Mouse (Mus musculus): ENCODE measurements around the gene Slc22a12.

Slc22a12 gene

GRCm38 (mm10) chr19:6544712-6545111 lies 1.9 kb upstream of the Slc22a12 start:
- in situ Hi-C loops (cut with MboI; ENCODE audit: low pct_unique_long_range_greater_than_20kb in 1 of 2, low sequenced_read_pairs in 2 of 2, unreplicated experiment in 1 of 2) = loop anchor here (5.0 kb wide), 2 partner anchors 37 to 52 kb away; no protein-coding TSS in a partner anchor

- in situ Hi-C loops (cut with MboI; ENCODE audit: low pct_unique_long_range_greater_than_20kb in 1 of 2, low sequenced_read_pairs in 2 of 2, unreplicated experiment in 1 of 2) = loop anchor here (5.0 kb wide), 2 partner anchors 36 to 51 kb away; no protein-coding TSS in a partner anchor
These were observed 686 bp upstream of the Slc22a12 start for GRCm38 (mm10) chr19:6543518-6543917.

- in situ Hi-C loops (cut with MboI; ENCODE audit: low pct_unique_long_range_greater_than_20kb in 1 of 2, low sequenced_read_pairs in 2 of 2, unreplicated experiment in 1 of 2) = loop anchor here (5.0 kb wide), 2 partner anchors 36 to 51 kb away; no protein-coding TSS in a partner anchor
These were observed 177 bp upstream of the Slc22a12 start for GRCm38 (mm10) chr19:6543035-6543383.

GRCm38 (mm10) chr19:6541521-6541920 lies 1.3 kb downstream of the Slc22a12 start:
- in situ Hi-C loops (cut with MboI; ENCODE audit: low pct_unique_long_range_greater_than_20kb in 1 of 2, low sequenced_read_pairs in 2 of 2, unreplicated experiment in 1 of 2) = loop anchor here (5.0 kb wide), 2 partner anchors 34 to 49 kb away; no protein-coding TSS in a partner anchor

- in situ Hi-C loops (cut with MboI; ENCODE audit: low pct_unique_long_range_greater_than_20kb in 1 of 2, low sequenced_read_pairs in 2 of 2, unreplicated experiment in 1 of 2) = loop anchor here (5.0 kb wide), 2 partner anchors 33 to 48 kb away; no protein-coding TSS in a partner anchor
These were observed 2.6 kb downstream of the Slc22a12 start for GRCm38 (mm10) chr19:6540191-6540590.

GRCm38 (mm10) chr19:6539592-6539991 lies 3.2 kb downstream of the Slc22a12 start:
- in situ Hi-C loops (cut with MboI; ENCODE audit: low pct_unique_long_range_greater_than_20kb in 1 of 2, low sequenced_read_pairs in 2 of 2, unreplicated experiment in 1 of 2) = no loop called here

- in situ Hi-C loops (cut with MboI; ENCODE audit: low pct_unique_long_range_greater_than_20kb in 1 of 2, low sequenced_read_pairs in 2 of 2, unreplicated experiment in 1 of 2) = no loop called here
These were observed 4.3 kb downstream of the Slc22a12 start for GRCm38 (mm10) chr19:6538546-6538945.

GRCm38 (mm10) chr19:6537526-6537925 lies 5.3 kb downstream of the Slc22a12 start:
- in situ Hi-C loops (cut with MboI; ENCODE audit: low pct_unique_long_range_greater_than_20kb in 1 of 2, low sequenced_read_pairs in 2 of 2, unreplicated experiment in 1 of 2) = no loop called here

GRCm38 (mm10) chr19:6536696-6537095 lies 6.1 kb downstream of the Slc22a12 start:
- in situ Hi-C loops (cut with MboI; ENCODE audit: low pct_unique_long_range_greater_than_20kb in 1 of 2, low sequenced_read_pairs in 2 of 2, unreplicated experiment in 1 of 2) = no loop called here

GRCm38 (mm10) chr19:6536201-6536600 lies 6.6 kb downstream of the Slc22a12 start:
- in situ Hi-C loops (cut with MboI; ENCODE audit: low pct_unique_long_range_greater_than_20kb in 1 of 2, low sequenced_read_pairs in 2 of 2, unreplicated experiment in 1 of 2) = no loop called here

- in situ Hi-C loops (cut with MboI; ENCODE audit: low pct_unique_long_range_greater_than_20kb in 1 of 2, low sequenced_read_pairs in 2 of 2, unreplicated experiment in 1 of 2) = no loop called here
These were observed 8.8 kb downstream of the Slc22a12 start for GRCm38 (mm10) chr19:6534118-6534415.

GRCm38 (mm10) chr19:6533290-6534117 lies 9.3 kb downstream of the Slc22a12 start:
- in situ Hi-C loops (cut with MboI; ENCODE audit: low pct_unique_long_range_greater_than_20kb in 1 of 2, low sequenced_read_pairs in 2 of 2, unreplicated experiment in 1 of 2) = no loop called here

GRCm38 (mm10) chr19:6532656-6533055 lies 10.2 kb downstream of the Slc22a12 start:
- in situ Hi-C loops (cut with MboI; ENCODE audit: low pct_unique_long_range_greater_than_20kb in 1 of 2, low sequenced_read_pairs in 2 of 2, unreplicated experiment in 1 of 2) = no loop called here

- in situ Hi-C loops (cut with MboI; ENCODE audit: low pct_unique_long_range_greater_than_20kb in 1 of 2, low sequenced_read_pairs in 2 of 2, unreplicated experiment in 1 of 2) = no loop called here
These were observed 10.9 kb downstream of the Slc22a12 start for GRCm38 (mm10) chr19:6531832-6532471.

GRCm38 (mm10) chr19:6531011-6531631 lies 11.7 kb downstream of the Slc22a12 start:
- in situ Hi-C loops (cut with MboI; ENCODE audit: low pct_unique_long_range_greater_than_20kb in 1 of 2, low sequenced_read_pairs in 2 of 2, unreplicated experiment in 1 of 2) = no loop called here

- in situ Hi-C loops (cut with MboI; ENCODE audit: low pct_unique_long_range_greater_than_20kb in 1 of 2, low sequenced_read_pairs in 2 of 2, unreplicated experiment in 1 of 2) = no loop called here
These were observed 12.5 kb downstream of the Slc22a12 start for GRCm38 (mm10) chr19:6530359-6530758.

GRCm38 (mm10) chr19:6529265-6529985 lies 13.4 kb downstream of the Slc22a12 start:
- in situ Hi-C loops (cut with MboI; ENCODE audit: low pct_unique_long_range_greater_than_20kb in 1 of 2, low sequenced_read_pairs in 2 of 2, unreplicated experiment in 1 of 2) = no loop called here

GRCm38 (mm10) chr19:6527839-6528531 lies 14.8 kb downstream of the Slc22a12 start:
- in situ Hi-C loops (cut with MboI; ENCODE audit: low pct_unique_long_range_greater_than_20kb in 1 of 2, low sequenced_read_pairs in 2 of 2, unreplicated experiment in 1 of 2) = no loop called here

Measured in mouse embryonic stem cell (cell line).